Mouse (Mus musculus) frontal cortex, postnatal 25 days (tissue): ENCODE data around the gene Olfr743.
"Not testable (repeated sequence)": the region's sequence is repeated elsewhere in the genome, so short reads cannot be mapped to it uniquely, and the experiment has no call there.

Experiments
- DNase-seq, 2 experiments: peaks; one replicate each; pipeline ENCODE4 v3.0.0; 2022; ENCODE audit warnings: low spot score in 2 of 2

The Olfr743 gene

GRCm38 (mm10) chr14:50521539-50521938, at the start of gene Olfr743:
Gene Olfr743, plus strand, starts transcription at chr14:50521839.
- no peak for DNase-seq

- no peak for DNase-seq
Measured at GRCm38 (mm10) chr14:50472438-50472837, 49.2 kb upstream of the Olfr743 start, which contains the start of gene Olfr741. Gene Olfr741, plus strand, starts transcription at chr14:50472738.

GRCm38 (mm10) chr14:50478406-50478805, 43.2 kb upstream of the Olfr743 start:
- DNase-seq = no peak

GRCm38 (mm10) chr14:50503300-50503699, 18.3 kb upstream of the Olfr743 start, which contains the start of gene Olfr742:
Gene Olfr742, plus strand, starts transcription at chr14:50503600.
- no peak for DNase-seq

- DNase-seq = no peak
Measured at GRCm38 (mm10) chr14:50552734-50553133, 31.1 kb downstream of the Olfr743 start.

- not testable (repeated sequence) for DNase-seq
Measured at GRCm38 (mm10) chr14:50573056-50573455, 51.4 kb downstream of the Olfr743 start.
